Mouse (Mus musculus) heart, postnatal 4 days (tissue): Measurements from ENCODE around the gene St8sia6. TPM values are rescaled to one million over a fixed set of nuclear protein-coding genes. Genes with fewer than 3 reads are reported as not detected.

Experiments used
- DNase-seq: peaks from one replicate; pipeline ENCODE4 v3.0.0; 2021
- total RNA-seq, 2 experiments: library from RNA; stranded (reverse); gene quantifications; 2 replicates each; pipeline ENCODE4 v1.2.3; 2021

The St8sia6 gene
- total RNA-seq, 2 experiments from 2014 or later = 0.95 to 1.2 TPM

GRCm38 (mm10) chr2:13760366-13760765, 33.5 kb downstream of the St8sia6 start:
- DNase-seq = no peak

GRCm38 (mm10) chr2:13757412-13757811, 36.5 kb downstream of the St8sia6 start:
- no peak for DNase-seq

GRCm38 (mm10) chr2:13755733-13756132, 38.1 kb downstream of the St8sia6 start:
- DNase-seq = no peak

GRCm38 (mm10) chr2:13751691-13752090, 42.2 kb downstream of the St8sia6 start:
- no peak for DNase-seq

- no peak for DNase-seq
Observed at GRCm38 (mm10) chr2:13750777-13751176, 43.1 kb downstream of the St8sia6 start.

- peak; percentile 25 for DNase-seq
Observed at GRCm38 (mm10) chr2:13750089-13750488, 43.8 kb downstream of the St8sia6 start.

- no peak for DNase-seq
Observed at GRCm38 (mm10) chr2:13749176-13749575, 44.7 kb downstream of the St8sia6 start.

- no peak for DNase-seq
Observed at GRCm38 (mm10) chr2:13747576-13747975, 46.3 kb downstream of the St8sia6 start.

- DNase-seq = no peak
Observed at GRCm38 (mm10) chr2:13746023-13746422, 47.8 kb downstream of the St8sia6 start.

GRCm38 (mm10) chr2:13738704-13739103, 55.2 kb downstream of the St8sia6 start:
- no peak for DNase-seq

GRCm38 (mm10) chr2:13727901-13728300, 66.0 kb downstream of the St8sia6 start:
- DNase-seq = no peak

GRCm38 (mm10) chr2:13725592-13725991, 68.3 kb downstream of the St8sia6 start:
- DNase-seq = no peak

GRCm38 (mm10) chr2:13722241-13722640, 71.6 kb downstream of the St8sia6 start:
- DNase-seq = no peak

- DNase-seq = no peak
Observed at GRCm38 (mm10) chr2:13718628-13719185, 75.2 kb downstream of the St8sia6 start.

- no peak for DNase-seq
Observed at GRCm38 (mm10) chr2:13708785-13709184, 85.1 kb downstream of the St8sia6 start.

- DNase-seq = no peak
Observed at GRCm38 (mm10) chr2:13697514-13697913, 96.3 kb downstream of the St8sia6 start.

- no peak for DNase-seq
Observed at GRCm38 (mm10) chr2:13694417-13694816, 99.4 kb downstream of the St8sia6 start.

GRCm38 (mm10) chr2:13684380-13684779, 109.5 kb downstream of the St8sia6 start:
- DNase-seq = no peak

- DNase-seq = no peak
Observed at GRCm38 (mm10) chr2:13683205-13683570, 110.7 kb downstream of the St8sia6 start.

- DNase-seq = peak; percentile 24
Observed at GRCm38 (mm10) chr2:13682488-13683204, 111.2 kb downstream of the St8sia6 start.

- DNase-seq = peak; percentile 25
Observed at GRCm38 (mm10) chr2:13672946-13673345, 120.9 kb downstream of the St8sia6 start.

- no peak for DNase-seq
Observed at GRCm38 (mm10) chr2:13672426-13672825, 121.4 kb downstream of the St8sia6 start.

GRCm38 (mm10) chr2:13634866-13635265, 159.0 kb downstream of the St8sia6 start:
- no peak for DNase-seq

- DNase-seq = no peak
Observed at GRCm38 (mm10) chr2:13630136-13630832, 163.6 kb downstream of the St8sia6 start.
